Mouse (Mus musculus): ENCODE measurements at regions not wholly inside any gene's neighbourhood (a gene's known extent, or its start where the extent isn't known, plus 50 kb on each side); places are given as distances from the start of the nearest gene placed in this dataset.

GRCm38 (mm10) chr6:36004701-36005100 lies 383.2 kb upstream of the Chrm2 start:
- peak; percentile 3 for DNase-seq (ENCODE audit: low read depth)

- DNase-seq (ENCODE audit: low read depth): no peak
Measured at GRCm38 (mm10) chr6:36002090-36002489, 385.8 kb upstream of the Chrm2 start.

- DNase-seq (ENCODE audit: low read depth): no peak
Measured at GRCm38 (mm10) chr6:35988891-35989290, 399.0 kb upstream of the Chrm2 start.

GRCm38 (mm10) chr6:35940071-35940470 lies 400.4 kb upstream of the Mtpn start:
- no peak for DNase-seq (ENCODE audit: low read depth)

- DNase-seq (ENCODE audit: low read depth): no peak
Measured at GRCm38 (mm10) chr6:35924189-35924588, 384.5 kb upstream of the Mtpn start.

GRCm38 (mm10) chr6:35897990-35898389 lies 358.3 kb upstream of the Mtpn start:
- DNase-seq (ENCODE audit: low read depth): no peak

- no peak for DNase-seq (ENCODE audit: low read depth)
Measured at GRCm38 (mm10) chr6:35895692-35896091, 356.0 kb upstream of the Mtpn start.

- DNase-seq (ENCODE audit: low read depth): no peak
Measured at GRCm38 (mm10) chr6:35874671-35875070, 335.0 kb upstream of the Mtpn start.

GRCm38 (mm10) chr6:35871388-35871787 lies 331.7 kb upstream of the Mtpn start:
- DNase-seq (ENCODE audit: low read depth): no peak

- no peak for DNase-seq (ENCODE audit: low read depth)
Measured at GRCm38 (mm10) chr6:35864218-35864617, 324.5 kb upstream of the Mtpn start.

- DNase-seq (ENCODE audit: low read depth): no peak
Measured at GRCm38 (mm10) chr6:35853993-35854392, 314.3 kb upstream of the Mtpn start.

- DNase-seq (ENCODE audit: low read depth): no peak
Measured at GRCm38 (mm10) chr6:35816657-35817056, 277.0 kb upstream of the Mtpn start.

GRCm38 (mm10) chr6:35814476-35814875 lies 274.8 kb upstream of the Mtpn start:
- no peak for DNase-seq (ENCODE audit: low read depth)

- no peak for DNase-seq (ENCODE audit: low read depth)
Measured at GRCm38 (mm10) chr6:35805738-35806137, 266.1 kb upstream of the Mtpn start.

- DNase-seq (ENCODE audit: low read depth): no peak
Measured at GRCm38 (mm10) chr6:35804041-35804440, 264.4 kb upstream of the Mtpn start.

- no peak for DNase-seq (ENCODE audit: low read depth)
Measured at GRCm38 (mm10) chr6:35779706-35780105, 240.0 kb upstream of the Mtpn start.

GRCm38 (mm10) chr6:35770907-35771306 lies 231.2 kb upstream of the Mtpn start:
- DNase-seq (ENCODE audit: low read depth): no peak

- DNase-seq (ENCODE audit: low read depth): no peak
Measured at GRCm38 (mm10) chr6:35759606-35760246, 220.0 kb upstream of the Mtpn start.

GRCm38 (mm10) chr6:35746034-35746433 lies 206.3 kb upstream of the Mtpn start:
- no peak for DNase-seq (ENCODE audit: low read depth)

- no peak for DNase-seq (ENCODE audit: low read depth)
Measured at GRCm38 (mm10) chr6:35705587-35705986, 165.9 kb upstream of the Mtpn start.

- DNase-seq (ENCODE audit: low read depth): no peak
Measured at GRCm38 (mm10) chr6:35667062-35667461, 127.4 kb upstream of the Mtpn start.

- DNase-seq (ENCODE audit: low read depth): no peak
Measured at GRCm38 (mm10) chr6:35651401-35651800, 111.7 kb upstream of the Mtpn start.

GRCm38 (mm10) chr6:35645210-35645609 lies 105.5 kb upstream of the Mtpn start:
- no peak for DNase-seq (ENCODE audit: low read depth)

- no peak for DNase-seq (ENCODE audit: low read depth)
Measured at GRCm38 (mm10) chr6:35640672-35641071, 101.0 kb upstream of the Mtpn start.

Data from induced T-regulatory cell, adult 2 months (primary cell).